Mouse (Mus musculus) liver, embryonic 13.5 days (tissue): ENCODE results near the gene Cubn. TPM values are rescaled to one million over a fixed set of nuclear protein-coding genes. Genes with fewer than 3 reads are reported as not detected.

Experiments
- ATAC-seq: fragments of 200-750 bp; cut with Nextera tagmentation; 2 replicates; pipeline ENCODE4 v1.8.0; 2017; ENCODE audit warnings: low read depth, mild to moderate bottlenecking, moderate number of reproducible peaks, moderate library complexity
- DNase-seq: peaks from one replicate; pipeline ENCODE4 v3.0.0; 2022
- H3K27ac ChIP-seq: fragments of 300-500 bp; sonication (generic); 2 replicates; pipeline ENCODE4 v1.5.1; 2015; ENCODE audit warnings: moderate library complexity, mild to moderate bottlenecking, inconsistent platforms
- H3K27me3 ChIP-seq: fragments of 300-500 bp; sonication (generic); 2 replicates; pipeline ENCODE4 v1.6.1; 2015; ENCODE audit warnings: mild to moderate bottlenecking, inconsistent platforms
- H3K36me3 ChIP-seq: fragments of 300-500 bp; sonication (generic); 2 replicates; pipeline ENCODE4 v1.6.1; 2015; ENCODE audit warnings: mild to moderate bottlenecking, inconsistent platforms
- H3K4me1 ChIP-seq: fragments of 300-500 bp; sonication (generic); replicated peaks from 2 replicates; pipeline ENCODE4 v1.6.1; 2015; ENCODE audit warnings: inconsistent platforms
- H3K4me2 ChIP-seq: fragments of 300-500 bp; sonication (generic); 2 replicates; pipeline ENCODE4 v1.6.1; 2015; ENCODE audit warnings: inconsistent platforms, mild to moderate bottlenecking, moderate library complexity
- H3K4me3 ChIP-seq: fragments of 300-500 bp; sonication (generic); replicated peaks from 2 replicates; pipeline ENCODE4 v1.5.1; 2015; ENCODE audit warnings: mild to moderate bottlenecking, inconsistent platforms
- H3K9ac ChIP-seq: fragments of 300-500 bp; sonication (generic); 2 replicates; pipeline ENCODE4 v1.6.1; 2015; ENCODE audit warnings: mild to moderate bottlenecking, inconsistent platforms
- H3K9me3 ChIP-seq: fragments of 300-500 bp; sonication (generic); replicated peaks from 2 replicates; pipeline ENCODE4 v1.6.1; 2016; ENCODE audit warnings: inconsistent platforms
- WGBS: fragments of 180-500 bp; shearing (Covaris S2); methylation state at CpG from one replicate; pipeline ENCODE4 v1.1.7; 2015; ENCODE audit not compliant: insufficient replicate concordance; 5-methylcytosine and 5-hydroxymethylcytosine counted together
- polyA plus RNA-seq: library from polyadenylated mRNA; unstranded; fragments of >200 nt; fragmentation: Nextera tagmentation; extraction: Ambion mirVana; gene quantifications from 2 replicates; pipeline ENCODE4 v1.2.1, GENCODE M21; 2015

Gene Cubn
- polyA plus RNA-seq, 1 experiment from 2014 or later: 0.03 TPM

DNA sequence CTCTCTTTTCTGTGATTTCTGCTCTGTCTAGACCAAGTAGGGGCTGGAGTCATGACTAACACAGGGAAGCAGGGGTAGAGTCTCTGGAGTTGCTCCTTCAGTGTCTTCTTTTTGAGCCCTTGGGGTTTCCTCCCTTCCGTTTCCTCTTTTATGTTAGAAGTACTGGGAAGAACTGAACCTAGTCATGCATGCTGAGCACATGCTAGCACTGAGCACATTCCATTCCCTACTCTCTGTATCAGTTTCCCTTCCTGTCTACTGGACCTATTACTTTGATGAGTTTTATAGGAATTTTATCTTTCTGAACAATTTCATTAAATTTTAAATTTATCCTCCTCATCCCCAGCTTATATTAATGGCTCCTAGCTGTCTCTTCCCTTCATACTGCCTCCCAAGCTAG lies 52.6 kb downstream of the Cubn start:
- ATAC-seq: no peak
- Histone ChIP-seq H3K4me1 (no peaks in the 10 kb centered on the region), H3K9ac (no peak overlapping the region), H3K27me3 (no peaks in the 10 kb centered on the region), H3K27ac (no peak overlapping the region), H3K4me3 (no peak overlapping the region), H3K36me3 (no peaks in the 10 kb centered on the region), H3K9me3 (no peaks in the 10 kb centered on the region), H3K4me2 (no peak overlapping the region)
- 40% methylated on average over 1 of the region's 1 CpGs for WGBS
- DNase-seq: no peak

DNA sequence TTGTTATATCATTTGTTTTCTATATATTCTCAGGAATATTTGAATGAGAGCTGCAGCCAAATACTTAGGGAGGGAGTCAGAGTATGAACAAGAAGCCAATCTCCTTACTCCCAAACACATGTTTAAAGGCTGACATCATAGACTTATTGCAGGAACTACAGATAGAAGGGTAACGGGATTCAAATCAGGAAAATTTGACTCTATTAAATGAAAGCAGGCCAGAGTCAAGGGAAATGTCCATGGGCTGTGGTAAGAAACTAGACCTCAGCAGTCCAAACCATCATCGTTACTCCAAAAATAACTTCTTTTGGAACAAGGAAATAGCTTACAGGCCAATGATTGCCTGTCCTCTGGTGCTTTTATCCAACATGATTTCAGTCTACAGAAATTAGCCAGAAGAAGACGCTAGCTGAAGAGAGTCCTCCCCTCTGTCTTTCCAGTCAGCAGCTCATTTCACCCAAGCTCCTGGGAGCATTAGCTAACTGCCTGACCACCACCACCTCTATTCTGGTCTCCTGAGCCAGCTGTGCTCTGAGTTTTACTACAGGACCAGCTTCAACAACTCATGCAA lies 53.3 kb downstream of the Cubn start:
- Histone ChIP-seq H3K9me3 (no peaks in the 10 kb centered on the region), H3K27me3 (no peaks in the 10 kb centered on the region), H3K4me3 (no peak overlapping the region), H3K4me1 (no peaks in the 10 kb centered on the region), H3K9ac (no peak overlapping the region), H3K27ac (no peak overlapping the region), H3K36me3 (no peaks in the 10 kb centered on the region), H3K4me2 (no peak overlapping the region)
- DNase-seq: no peak
- 68% methylated on average over 3 of the region's 3 CpGs for WGBS
- no peak for ATAC-seq

DNA sequence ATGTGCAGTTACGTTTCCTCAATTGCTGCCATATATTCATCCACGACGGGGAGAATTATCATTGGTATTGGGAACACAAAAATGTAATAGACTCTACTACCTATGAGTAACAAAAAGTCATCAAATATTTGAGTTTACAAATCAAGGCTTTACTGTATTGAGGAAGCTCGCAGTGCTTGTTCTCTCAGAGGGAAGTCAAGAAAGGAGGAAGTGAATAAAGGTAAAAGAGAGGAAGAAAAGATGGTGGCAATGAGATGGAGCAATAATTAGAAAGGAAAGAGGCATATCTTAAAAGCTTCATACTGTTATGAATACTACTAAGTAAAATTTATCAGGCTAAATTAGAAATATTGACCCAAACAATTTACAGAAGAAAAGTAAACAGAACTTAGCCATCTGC lies 59.6 kb downstream of the Cubn start:
- ATAC-seq: no peak
- no peak for DNase-seq

DNA sequence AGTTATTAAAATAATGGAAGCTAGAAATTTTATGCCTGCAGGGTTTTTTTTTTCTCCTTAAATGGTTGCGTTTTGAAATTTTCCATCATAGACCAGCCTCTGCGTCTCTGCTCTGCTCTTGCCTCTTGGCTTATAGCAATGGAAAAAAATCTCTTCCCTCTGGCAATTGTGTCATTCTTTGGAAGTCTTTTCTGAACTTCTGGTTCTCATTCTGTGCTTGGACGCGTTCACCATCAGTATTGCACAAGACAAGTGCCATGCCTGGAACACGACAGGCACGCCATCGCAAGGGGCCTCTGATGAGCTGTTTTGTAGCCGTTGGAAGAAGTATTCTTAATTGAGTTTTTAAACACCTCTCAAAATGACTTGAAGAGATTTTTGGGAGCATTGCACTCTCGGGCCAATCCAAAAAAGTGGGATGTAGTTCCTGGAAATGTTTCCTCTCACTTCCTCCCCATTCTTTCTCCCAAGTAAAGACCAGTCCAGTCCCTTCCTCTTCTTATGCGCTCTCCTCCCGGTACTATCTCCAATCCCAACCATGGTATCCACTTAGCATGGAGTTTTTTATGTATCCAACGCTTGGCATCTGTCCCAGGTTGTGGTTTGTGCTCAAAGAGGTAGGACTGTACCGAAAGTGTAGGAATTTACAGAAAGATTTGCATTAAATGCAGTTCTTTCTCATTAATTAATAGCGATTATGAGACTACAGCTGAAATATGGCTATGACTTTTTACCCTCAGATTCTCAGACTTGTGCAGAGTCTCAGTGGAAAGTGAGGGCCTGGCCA lies 69.4 kb downstream of the Cubn start:
- WGBS: 77% methylated on average over 14 of the region's 14 CpGs
- Histone ChIP-seq H3K27me3 (no peaks in the 10 kb centered on the region), H3K36me3 (no peaks in the 10 kb centered on the region), H3K4me3 (no peak overlapping the region), H3K4me1 (no peaks in the 10 kb centered on the region), H3K4me2 (no peak overlapping the region), H3K9ac (no peak overlapping the region), H3K27ac (no peak overlapping the region), H3K9me3 (no peaks in the 10 kb centered on the region)
- DNase-seq (no peak), ATAC-seq (no peak)

More for the DNA sequence above, 59.6 kb downstream of the Cubn start:
- H3K9ac ChIP-seq: no peak overlapping the region
- H3K36me3 ChIP-seq: no peaks in the 10 kb centered on the region
- no peaks in the 10 kb centered on the region for H3K27me3 ChIP-seq
- no peaks in the 10 kb centered on the region for H3K4me1 ChIP-seq
- 66% methylated on average over 4 of the region's 4 CpGs for WGBS
- no peak overlapping the region for H3K4me2 ChIP-seq
- H3K9me3 ChIP-seq: no peaks in the 10 kb centered on the region
- H3K27ac ChIP-seq: no peak overlapping the region
- no peak overlapping the region for H3K4me3 ChIP-seq

DNA sequence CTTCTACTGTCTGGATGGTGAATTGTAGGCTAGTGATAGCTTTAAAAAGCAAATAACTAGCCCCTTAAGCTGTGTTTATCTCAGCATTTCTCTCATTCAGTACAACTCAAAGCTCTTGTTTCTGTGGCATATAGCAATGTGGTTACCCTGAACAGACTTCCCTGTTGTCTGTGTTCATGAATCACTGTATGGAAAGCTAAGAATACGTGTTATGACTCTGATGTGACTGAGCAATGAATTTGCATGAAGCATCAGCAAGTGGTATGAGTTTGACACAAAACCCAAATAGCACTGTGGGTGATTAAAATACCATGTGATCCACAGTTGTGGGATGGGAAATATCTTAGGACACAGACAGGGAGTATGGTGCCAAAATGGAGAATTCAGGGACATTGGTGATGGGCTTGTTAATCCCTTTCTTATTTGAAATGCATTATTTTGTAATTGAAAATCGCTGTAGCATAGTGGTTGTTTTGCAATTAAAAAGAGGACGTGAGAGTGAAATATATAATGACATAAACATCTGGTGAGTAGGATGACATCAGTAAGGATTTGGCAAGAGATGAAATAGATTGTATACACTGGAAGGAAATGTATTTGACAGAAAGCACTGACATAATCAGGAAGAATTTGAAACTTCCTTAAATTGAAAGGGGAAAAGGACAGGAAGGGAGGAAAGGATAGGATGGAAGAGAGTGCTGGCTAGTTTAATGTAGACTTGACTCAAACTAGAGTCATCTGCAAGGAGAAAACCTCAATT lies 74.7 kb downstream of the Cubn start:
- no peaks in the 10 kb centered on the region for H3K36me3 ChIP-seq
- no peak overlapping the region for H3K9ac ChIP-seq
- no peak overlapping the region for H3K4me3 ChIP-seq
- H3K27me3 ChIP-seq: no peaks in the 10 kb centered on the region
- H3K4me2 ChIP-seq: no peak overlapping the region
- 65% methylated on average over 3 of the region's 3 CpGs for WGBS
- no peak overlapping the region for H3K27ac ChIP-seq
- H3K9me3 ChIP-seq: no peaks in the 10 kb centered on the region
- peaks cover 23% of the 10 kb centered on the region for H3K4me1 ChIP-seq
- DNase-seq: no peak
- ATAC-seq: no peak

DNA sequence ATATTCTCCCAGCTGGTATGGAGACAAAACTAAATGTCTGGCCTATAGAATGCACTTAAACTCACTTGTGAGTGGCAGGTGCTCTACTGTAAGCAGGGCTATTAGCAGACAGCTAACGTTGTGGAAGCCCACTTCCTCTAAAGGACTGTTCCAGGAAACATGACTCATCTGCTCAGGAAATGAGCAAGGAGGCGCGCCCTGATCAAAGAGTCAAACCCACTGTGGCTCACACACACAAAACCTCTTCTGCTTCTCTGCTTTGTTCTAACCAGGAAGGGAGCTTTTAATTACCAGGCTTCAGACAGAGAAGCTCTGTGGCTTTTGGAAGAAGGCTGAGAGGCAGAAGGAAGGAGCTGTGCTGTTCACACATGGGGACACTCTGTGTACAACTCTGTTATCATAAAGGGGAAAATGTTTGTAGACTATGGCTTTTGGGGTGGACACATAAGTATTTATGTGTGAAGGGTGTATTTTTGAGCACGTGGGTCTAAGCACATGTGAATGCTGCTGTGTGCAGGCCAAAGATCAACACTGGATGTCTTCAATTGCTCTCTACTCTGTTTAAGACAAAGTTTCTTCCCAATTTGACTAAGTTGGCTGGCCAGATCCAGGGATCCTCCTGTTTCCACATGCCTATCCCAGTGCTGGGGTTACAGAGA lies 78.0 kb downstream of the Cubn start:
- Histone ChIP-seq H3K27me3 (no peaks in the 10 kb centered on the region), H3K9ac (peak overlapping the region; percentile 47; the same call in 1 of the 2 replicates), H3K9me3 (no peaks in the 10 kb centered on the region), H3K27ac (peak overlapping the region; percentile 86), H3K4me1 (peaks cover 35% of the 10 kb centered on the region), H3K4me2 (peak overlapping the region; percentile 29), H3K4me3 (no peak overlapping the region), H3K36me3 (no peaks in the 10 kb centered on the region)
- ATAC-seq: peak; percentile 95
- DNase-seq: peak; percentile 70
- WGBS: 7% methylated on average over 4 of the region's 4 CpGs

DNA sequence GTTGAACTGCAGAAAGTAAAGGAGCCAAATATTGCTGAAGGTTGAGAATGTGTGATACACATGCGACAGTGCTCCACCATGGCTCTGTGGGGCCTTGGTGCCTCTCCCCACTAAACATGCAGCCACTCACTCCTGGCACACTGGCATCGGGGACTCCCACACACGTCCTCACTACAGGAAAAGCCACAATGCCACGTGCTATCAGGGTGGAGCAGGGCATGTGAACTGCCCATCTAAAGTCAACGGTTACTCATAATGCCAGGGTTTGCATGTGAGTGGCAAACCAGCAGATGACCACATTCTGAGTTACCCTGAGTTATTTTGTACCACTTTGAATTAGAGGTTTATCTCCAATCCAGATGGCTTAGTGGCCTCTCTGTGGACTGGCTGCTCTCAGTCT lies 81.0 kb downstream of the Cubn start:
- DNase-seq (no peak), ATAC-seq (no peak)
- H3K4me3 ChIP-seq: no peak overlapping the region
- no peak overlapping the region for H3K4me2 ChIP-seq
- no peak overlapping the region for H3K27ac ChIP-seq
- no peaks in the 10 kb centered on the region for H3K36me3 ChIP-seq
- no peaks in the 10 kb centered on the region for H3K27me3 ChIP-seq
- H3K9ac ChIP-seq: no peak overlapping the region
- peaks cover 35% of the 10 kb centered on the region for H3K4me1 ChIP-seq
- H3K9me3 ChIP-seq: no peaks in the 10 kb centered on the region
- WGBS: 26% methylated on average over 5 of the region's 5 CpGs

DNA sequence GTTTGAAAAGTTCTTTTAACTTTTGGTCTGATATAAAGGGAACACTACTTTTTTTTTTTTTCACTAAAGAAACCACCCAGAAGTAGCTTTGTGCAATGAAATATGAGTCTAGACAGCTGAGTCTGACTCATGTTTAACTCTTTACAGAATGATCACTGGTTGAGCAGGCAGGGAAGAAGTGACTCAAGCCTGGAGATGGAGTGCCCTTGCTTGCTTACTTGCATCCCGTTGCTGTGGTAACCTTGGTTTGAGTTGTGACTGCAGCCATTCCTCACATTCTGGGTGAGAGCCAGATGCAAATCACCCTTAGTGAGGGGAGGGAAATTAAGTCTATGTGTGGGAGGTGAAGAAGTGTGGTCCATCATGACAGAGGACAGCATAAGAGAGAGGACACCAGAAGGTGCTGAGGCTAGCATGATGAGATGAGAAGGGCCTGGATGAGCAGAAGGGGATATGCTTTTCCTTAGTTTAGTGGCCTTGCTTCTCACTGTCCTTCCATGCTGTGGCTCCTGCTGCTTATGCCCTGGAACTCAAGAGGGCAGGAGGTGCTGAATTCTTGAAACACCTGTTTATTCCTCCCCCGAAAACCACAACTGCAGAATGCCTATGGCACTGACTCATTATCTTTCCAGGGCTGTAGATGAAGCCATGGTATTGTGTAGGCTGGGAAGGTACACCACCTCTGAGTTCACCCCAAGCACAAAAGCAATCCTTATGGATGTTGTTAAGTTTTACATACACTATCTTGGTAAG lies 81.7 kb downstream of the Cubn start:
- H3K4me2 ChIP-seq: no peak overlapping the region
- DNase-seq (no peak), ATAC-seq (no peak)
- H3K36me3 ChIP-seq: no peaks in the 10 kb centered on the region
- H3K4me3 ChIP-seq: no peak overlapping the region
- no peaks in the 10 kb centered on the region for H3K27me3 ChIP-seq
- WGBS: 54% methylated on average over 2 of the region's 2 CpGs
- no peak overlapping the region for H3K27ac ChIP-seq
- H3K9me3 ChIP-seq: no peaks in the 10 kb centered on the region
- peaks cover 35% of the 10 kb centered on the region for H3K4me1 ChIP-seq
- no peak overlapping the region for H3K9ac ChIP-seq

DNA sequence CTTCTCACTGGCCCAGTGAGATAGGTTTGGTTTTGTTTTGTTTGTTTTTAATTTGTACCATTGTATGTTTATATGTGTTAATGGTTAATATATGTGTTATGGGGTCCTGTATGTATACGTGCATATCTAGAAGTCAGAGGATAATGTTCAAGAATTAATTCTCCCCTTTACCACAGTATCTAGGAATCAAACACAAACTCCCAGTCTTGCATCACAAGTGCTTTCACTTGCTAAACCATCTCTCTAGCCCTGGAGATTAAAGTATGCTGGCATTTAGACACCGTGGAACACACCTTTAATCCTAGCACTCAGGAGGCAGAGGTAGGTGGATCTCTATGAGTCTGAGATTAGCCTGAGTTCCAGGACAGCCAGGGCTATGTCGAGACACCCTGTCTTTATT lies 83.3 kb downstream of the Cubn start:
- ATAC-seq (no peak), DNase-seq (no peak)
- no peak overlapping the region for H3K4me2 ChIP-seq
- H3K4me1 ChIP-seq: peaks cover 23% of the 10 kb centered on the region
- H3K27me3 ChIP-seq: no peaks in the 10 kb centered on the region
- no peak overlapping the region for H3K27ac ChIP-seq
- no peaks in the 10 kb centered on the region for H3K36me3 ChIP-seq
- WGBS: 65% methylated on average over 3 of the region's 3 CpGs
- no peak overlapping the region for H3K9ac ChIP-seq
- no peaks in the 10 kb centered on the region for H3K9me3 ChIP-seq
- H3K4me3 ChIP-seq: no peak overlapping the region

DNA sequence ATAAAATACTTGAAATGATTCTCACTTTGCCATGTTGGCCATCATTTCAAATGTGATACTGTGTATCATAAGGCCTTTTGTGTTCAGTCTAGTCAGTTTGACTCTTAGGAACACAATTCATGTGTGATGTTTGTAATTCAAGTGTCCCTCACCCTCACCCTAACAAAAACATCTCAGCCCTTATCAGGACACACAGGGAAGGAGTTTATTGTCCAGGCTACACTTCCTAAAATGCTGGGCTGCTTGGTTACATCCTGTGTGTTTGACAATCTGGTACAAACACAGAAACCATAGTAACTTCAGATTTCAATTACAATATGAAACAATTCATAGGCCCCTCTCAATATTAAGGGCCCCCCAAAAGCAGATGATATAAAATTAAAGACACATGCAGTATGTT lies 83.9 kb downstream of the Cubn start:
- no peak for DNase-seq
- no peak for ATAC-seq
- Histone ChIP-seq H3K36me3 (no peaks in the 10 kb centered on the region), H3K4me2 (no peak overlapping the region), H3K9ac (no peak overlapping the region), H3K9me3 (no peaks in the 10 kb centered on the region), H3K4me1 (peaks cover 17% of the 10 kb centered on the region), H3K4me3 (no peak overlapping the region), H3K27me3 (no peaks in the 10 kb centered on the region), H3K27ac (no peak overlapping the region)

DNA sequence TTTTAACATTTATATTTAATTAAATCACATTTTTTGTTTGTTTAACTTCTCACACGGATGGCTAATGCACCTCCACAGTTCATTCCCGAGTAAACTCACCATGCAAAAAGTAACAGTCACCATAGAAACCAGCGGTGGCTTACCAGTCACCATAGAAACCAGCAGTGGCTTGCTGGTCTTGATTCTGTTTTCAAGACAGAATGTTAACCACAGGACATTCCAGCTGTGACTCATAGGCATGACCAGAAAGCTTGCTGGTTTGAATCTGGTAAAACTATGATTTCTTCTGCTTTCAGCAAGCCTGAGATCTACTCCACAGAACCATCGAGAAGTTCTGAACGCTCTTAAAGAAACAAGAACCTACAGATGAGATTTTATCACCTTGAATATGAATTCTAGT lies 84.3 kb downstream of the Cubn start:
- H3K4me1 ChIP-seq: peaks cover 12% of the 10 kb centered on the region
- DNase-seq: no peak
- 19% methylated on average over 5 of the region's 5 CpGs for WGBS

More for the DNA sequence above, 84.3 kb downstream of the Cubn start:
- no peak overlapping the region for H3K9ac ChIP-seq
- no peaks in the 10 kb centered on the region for H3K27me3 ChIP-seq
- no peak for ATAC-seq
- H3K27ac ChIP-seq: no peak overlapping the region
- no peak overlapping the region for H3K4me2 ChIP-seq
- no peaks in the 10 kb centered on the region for H3K9me3 ChIP-seq
- no peak overlapping the region for H3K4me3 ChIP-seq
- no peaks in the 10 kb centered on the region for H3K36me3 ChIP-seq
